Mouse (Mus musculus): ENCODE measurements around the gene Nxpe2.

The Nxpe2 gene

GRCm38 (mm10) chr9:48294754-48295153 is 58.5 kb downstream of the Nxpe2 start:
- no peak for DNase-seq

- no peak for DNase-seq
Measured at GRCm38 (mm10) chr9:48290281-48290680, 63.0 kb downstream of the Nxpe2 start.

DNA sequence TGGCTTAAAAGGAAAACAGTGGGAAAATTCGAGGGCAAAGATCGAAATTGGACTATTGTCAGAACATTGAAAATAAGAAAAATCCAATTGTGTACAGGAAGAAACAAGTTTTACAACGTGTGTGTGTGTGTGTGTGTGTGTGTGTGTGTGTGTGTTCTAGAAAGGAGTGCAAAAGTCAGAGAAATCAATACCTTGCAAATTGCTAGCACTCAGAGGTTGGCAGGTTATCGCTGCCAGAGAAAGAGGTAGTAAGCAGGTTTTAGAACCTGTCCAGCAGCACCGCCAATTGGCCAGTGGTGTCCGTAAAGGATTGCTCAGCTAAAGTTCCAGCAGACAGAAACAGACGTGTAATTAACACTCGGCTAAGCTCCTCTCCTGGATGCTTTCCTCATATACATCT is 69.0 kb downstream of the Nxpe2 start:
- no peak for DNase-seq

DNA sequence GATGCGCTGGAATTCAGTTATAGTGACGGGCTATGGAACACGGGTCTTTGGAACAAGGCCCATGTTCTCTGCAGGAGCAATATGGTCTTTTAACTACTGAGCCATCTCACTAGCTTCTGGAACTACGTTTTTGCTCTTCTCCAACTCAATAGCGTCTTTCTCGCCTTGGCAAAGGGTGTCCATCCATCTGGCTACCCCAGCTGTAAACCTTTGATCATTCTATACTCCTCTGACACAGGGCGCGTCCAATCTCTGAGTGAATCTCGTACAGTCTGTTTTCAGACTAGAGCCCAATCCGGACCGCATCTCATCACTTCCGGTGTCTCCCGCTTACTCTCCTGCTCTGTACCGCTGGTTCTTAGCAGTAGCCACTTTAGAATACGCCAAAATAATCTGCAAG is 76.4 kb downstream of the Nxpe2 start:
- DNase-seq: no peak
